In the genomic region with DNA sequence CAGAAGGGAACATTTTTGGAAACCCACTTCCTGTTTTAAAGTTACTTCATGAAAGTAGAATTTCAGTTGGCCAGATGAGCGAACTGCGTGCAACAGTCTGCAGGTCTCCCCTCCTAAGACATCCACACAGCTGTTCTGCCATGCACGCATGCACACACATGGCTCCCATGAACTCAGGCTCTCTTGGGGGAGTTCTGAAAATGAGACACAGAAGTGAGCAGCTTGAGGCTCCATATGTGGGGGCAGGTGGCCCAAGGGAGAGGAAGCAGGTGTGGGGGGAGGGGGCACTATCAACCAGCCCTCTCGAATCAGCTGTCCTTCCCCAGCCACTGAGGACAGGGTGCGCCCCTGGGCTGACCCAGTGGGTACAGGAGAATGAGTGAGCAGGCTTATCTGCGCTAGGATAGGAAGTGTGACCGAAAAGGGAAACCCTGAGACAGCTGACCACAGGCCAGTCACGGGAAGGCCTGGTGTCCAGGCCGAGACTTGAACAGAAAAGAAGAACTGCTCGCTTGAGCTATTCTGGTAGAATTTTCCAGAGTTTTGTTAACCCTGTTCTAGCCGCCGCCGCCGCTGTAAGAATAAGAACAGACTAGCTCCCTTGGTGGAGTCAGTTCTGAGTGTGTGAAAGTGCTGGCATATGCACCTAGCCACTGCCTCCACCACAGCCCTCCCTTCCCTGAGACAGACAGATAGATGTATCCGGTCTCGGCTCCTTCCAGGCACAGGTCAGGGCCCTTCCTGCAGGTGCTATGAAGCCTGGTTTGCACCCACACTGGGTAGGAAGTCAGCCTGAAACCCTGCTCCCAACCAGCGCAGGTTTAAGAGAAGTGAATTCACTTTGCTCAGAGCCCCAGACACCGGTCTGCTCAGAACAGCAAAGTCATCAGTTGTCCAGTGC, we compare ENCODE assay signal across 8 mouse cellular contexts. TPM values are rescaled to one million over a fixed set of nuclear protein-coding genes. Genes with fewer than 3 reads are reported as not detected.
DNase-seq lines count a peak whose midpoint lies in the region; ATAC-seq and TF ChIP-seq lines count a peak whose summit lies in the region.

No protein-coding gene starts in this region.

- peak; percentile 87 for DNase-seq in layer of hippocampus, adult 9-11 months
- no peak for DNase-seq in layer of hippocampus, adult 18-20 months (ENCODE audit: low spot score in 2 of 2)
- DNase-seq in neural tube, embryonic 10.5 days (ENCODE audit: extremely low spot score, low spot score) = no peak
- DNase-seq in urinary bladder, postnatal 14 days (ENCODE audit: low spot score) = no peak
- no peak for DNase-seq in kidney, adult 8-10 months

- no peaks in the 10 kb centered on the region for H3K36me3 ChIP-seq in intestine, embryonic 15.5 days

- no peak for TF ChIP-seq CTCF in cortical plate, adult 2 months (IDR thresholded peaks at IDR 0.05; ENCODE audit: extremely low read depth, insufficient read depth, low read length)

- H3K27me3 ChIP-seq in intestine, embryonic 15.5 days (replicated peaks) = no peaks in the 10 kb centered on the region

- H3K4me2 ChIP-seq in intestine, embryonic 15.5 days (replicated peaks) = no peak overlapping the region

- H3K4me1 ChIP-seq in cortical plate, adult 2 months (ENCODE audit: control insufficient read depth, insufficient read depth, low read length) = no peaks in the 10 kb centered on the region
- peaks cover 20% of the 10 kb centered on the region for H3K4me1 ChIP-seq in intestine, embryonic 15.5 days (replicated peaks)

- TF ChIP-seq POLR2A in cortical plate, adult 2 months (IDR thresholded peaks at IDR 0.05; ENCODE audit: extremely low read depth, insufficient read depth, low read length) = no peak

- peak; percentile 44; the same call in 1 of the 2 replicates for ATAC-seq in intestine, embryonic 15.5 days
- ATAC-seq in megakaryocyte-erythroid progenitor cell, adult 5-6 weeks (replicated peaks; ENCODE audit: low FRiP score, low TSS enrichment, poor library complexity, severe bottlenecking) = 0 out of 2 replicates have a peak, but pooled peaks have one; percentile 11

- H3K9ac ChIP-seq in intestine, embryonic 15.5 days = no peak overlapping the region

- WGBS in intestine, embryonic 15.5 days = 69% methylated on average over 18 of the region's 18 CpGs

- no peaks in the 10 kb centered on the region for H3K9me3 ChIP-seq in intestine, embryonic 15.5 days

- H3K4me3 ChIP-seq in cortical plate, adult 2 months (ENCODE audit: insufficient read depth, low read length) = no peak overlapping the region
- H3K4me3 ChIP-seq in intestine, embryonic 15.5 days (replicated peaks) = no peak overlapping the region

- 0 out of 2 replicates have a peak overlapping the region, but pooled peaks have one; percentile 1 for H3K27ac ChIP-seq in cortical plate, adult 2 months (ENCODE audit: insufficient read depth, low read length)
- H3K27ac ChIP-seq in intestine, embryonic 15.5 days = peak overlapping the region; percentile 45; the same call in 1 of the 2 replicates

RNA-seq across cellular contexts. Expression of a gene that starts 26.2 kb away (rescaled TPM):
- 10 to 100 TPM; 42.3 to 45.3 TPM for total RNA-seq in layer of hippocampus, adult 18-20 months (2021)
- polyA plus RNA-seq in cortical plate, adult 2 months (2012; rRNA removed) = 69.9 and 71.8 TPM in 2 replicates
- polyA plus RNA-seq in intestine, embryonic 15.5 days (2015; fragmentation: Nextera tagmentation; extraction: Ambion mirVana) = 26.4 and 30.5 TPM in 2 replicates
- total RNA-seq in megakaryocyte-erythroid progenitor cell, adult 5-6 weeks (2014; fragmentation: Nextera tagmentation) = 152 and 177 TPM in 2 replicates
- 119 and 210 TPM in 2 replicates for total RNA-seq in megakaryocyte-erythroid progenitor cell, adult 5-6 weeks (2017)
